Mouse (Mus musculus) ovary, adult 10 weeks (tissue): ENCODE measurements around the gene Dcun1d2. TPM values are rescaled to one million over a fixed set of nuclear protein-coding genes. Genes with fewer than 3 reads are reported as not detected.

Experiments
- polyA plus RNA-seq: library from polyadenylated mRNA; stranded (reverse); fragments of 350-450 nt; fragmentation: Illumina TruSeq; extraction: RNeasy Lipid Tissue Mini Kit (QIAGEN cat#74804); gene quantifications from one replicate; pipeline ENCODE4 v1.2.3, GENCODE M21; 2014

Gene Dcun1d2
- 17.7 TPM for polyA plus RNA-seq

GRCm38 (mm10) chr8:13287692-13288623 is at the start of gene Dcun1d2, which contains the start of gene Tmco3:
TSS of gene Dcun1d2 (minus strand) at chr8:13288131.
TSS of gene Tmco3 (plus strand) at chr8:13288190.

DNA sequence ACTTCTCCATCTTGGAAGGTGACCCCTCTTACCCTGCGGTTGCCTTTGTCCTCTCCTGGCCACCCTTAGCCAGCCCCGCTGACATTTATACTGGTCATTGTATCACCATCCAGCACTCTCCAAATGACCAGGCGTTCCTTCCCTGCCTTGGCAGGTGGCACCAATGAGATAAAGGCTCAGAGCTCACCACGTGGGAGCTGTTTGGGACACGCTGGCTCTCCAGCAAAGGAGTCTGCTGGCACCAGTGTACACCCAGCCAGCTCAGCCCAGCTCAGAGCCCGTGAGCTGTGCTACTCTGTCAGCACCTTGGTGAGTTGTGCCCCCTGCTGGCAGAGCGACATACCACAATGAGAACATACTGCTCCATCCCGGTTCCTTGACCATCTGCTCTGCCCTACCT is 33.9 kb downstream of the Dcun1d2 start, which contains the start of gene Adprhl1:
Adprhl1 (minus strand) TSS at position 144 of the 400 bp plus-strand sequence.

Other genes with a start within 250 kb of the Dcun1d2 start
- not detected for gene Proz, start 227.2 kb downstream of the Dcun1d2 start, polyA plus RNA-seq
- 17.4 TPM for gene Pcid2, start 182.7 kb downstream of the Dcun1d2 start, polyA plus RNA-seq
- 180 TPM for gene Cul4a, start 182.5 kb downstream of the Dcun1d2 start, polyA plus RNA-seq
- 472 TPM for gene Lamp1, start 129.0 kb downstream of the Dcun1d2 start, polyA plus RNA-seq
- 9.5 TPM for gene Grtp1, start 87.5 kb downstream of the Dcun1d2 start, polyA plus RNA-seq
- gene Adprhl1, start 34.0 kb downstream of the Dcun1d2 start, polyA plus RNA-seq, result not detected
- gene Tmco3, start 59 bp upstream of the Dcun1d2 start, polyA plus RNA-seq, result 22.2 TPM
- gene Tfdp1, start 50.6 kb upstream of the Dcun1d2 start, polyA plus RNA-seq, result 46.7 TPM
- gene Atp4b, start 108.7 kb upstream of the Dcun1d2 start, polyA plus RNA-seq, result not detected
- not detected for gene Grk1, start 117.0 kb upstream of the Dcun1d2 start, polyA plus RNA-seq
- gene Tmem255b, start 147.1 kb upstream of the Dcun1d2 start, polyA plus RNA-seq, result not detected
- 49.6 TPM for gene Gas6, start 206.4 kb upstream of the Dcun1d2 start, polyA plus RNA-seq